In genomic region chr14:13355569-13356362, GRCm38 (mm10) we compare ENCODE assay signal across 9 mouse cellular contexts.
DNase-seq lines count a peak whose midpoint lies in the region; ATAC-seq lines count a peak whose summit lies in the region.
"Had no signal": no experiment of that assay in that cellular context is flagged by ENCODE, and none has a peak within 500 bp of the region (broad histone marks: within the 10 kb centered on the region; RNA-seq: fewer than 3 reads in every experiment).

No protein-coding gene starts in this region.

- H3K4me3 ChIP-seq in embryonic facial prominence, embryonic 14.5 days (ENCODE audit: low read depth, low read length) = no peak overlapping the region
- H3K4me3 ChIP-seq: embryonic facial prominence, embryonic 12.5 days had no signal

- H3K4me2 ChIP-seq in embryonic facial prominence, embryonic 14.5 days (ENCODE audit: low read depth, low read length) = no peak overlapping the region
- H3K4me2 ChIP-seq: embryonic facial prominence, embryonic 12.5 days had no signal

- peak; percentile 69 for ATAC-seq in embryonic facial prominence, embryonic 14.5 days (ENCODE audit: low read depth)

- peak; percentile 58 for DNase-seq in testis, postnatal 10 days (ENCODE audit: low spot score)
- no peak for DNase-seq in testis, postnatal 14 days (ENCODE audit: low spot score)
- DNase-seq in brain, adult 2 months (ENCODE audit: low read depth, low spot score) = peak; percentile 94
- DNase-seq in embryonic facial prominence, embryonic 14.5 days (ENCODE audit: low spot score) = peak; percentile 90
- DNase-seq in hindlimb bud, embryonic 11.5 days (ENCODE audit: extremely low spot score, low read depth, low spot score) = peak; percentile 81
- peak; percentile 54 to 82 for DNase-seq in layer of hippocampus, postnatal 14 days (ENCODE audit: low spot score in 2 of 2)
- peak; percentile 84 for DNase-seq in mesoderm, embryonic 11.5 days (ENCODE audit: low read depth, low spot score)
- DNase-seq in right cerebral cortex, postnatal 4 days = peak; percentile 55

- H3K27me3 ChIP-seq in embryonic facial prominence, embryonic 14.5 days (replicated peaks; ENCODE audit: control insufficient read depth, insufficient read depth, low read length) = no peaks in the 10 kb centered on the region
- H3K27me3 ChIP-seq: embryonic facial prominence, embryonic 12.5 days had no signal

- no peak overlapping the region for H3K9ac ChIP-seq in embryonic facial prominence, embryonic 14.5 days (ENCODE audit: low read depth, low read length)
- H3K9ac ChIP-seq: embryonic facial prominence, embryonic 12.5 days had no signal

- no peaks in the 10 kb centered on the region for H3K9me3 ChIP-seq in embryonic facial prominence, embryonic 14.5 days (ENCODE audit: control insufficient read depth, low read length)
- H3K9me3 ChIP-seq: embryonic facial prominence, embryonic 12.5 days had no signal

- H3K4me1 ChIP-seq in embryonic facial prominence, embryonic 14.5 days (ENCODE audit: control insufficient read depth, insufficient read depth, low read length) = no peaks in the 10 kb centered on the region
- H3K4me1 ChIP-seq: embryonic facial prominence, embryonic 12.5 days had no signal

- 20% methylated on average over 7 of the region's 7 CpGs for WGBS in embryonic facial prominence, embryonic 14.5 days

- no peaks in the 10 kb centered on the region for H3K36me3 ChIP-seq in embryonic facial prominence, embryonic 14.5 days (ENCODE audit: control insufficient read depth, insufficient read depth, low read length)
- H3K36me3 ChIP-seq: embryonic facial prominence, embryonic 12.5 days had no signal

- H3K27ac ChIP-seq in embryonic facial prominence, embryonic 14.5 days (replicated peaks; ENCODE audit: low read depth, low read length) = no peak overlapping the region
- H3K27ac ChIP-seq: embryonic facial prominence, embryonic 12.5 days had no signal
